Mouse (Mus musculus) limb, embryonic 12.5 days (tissue): ENCODE results near the gene Phactr1. TPM values are rescaled to one million over a fixed set of nuclear protein-coding genes. Genes with fewer than 3 reads are reported as not detected.

Source experiments
- ATAC-seq: fragments of 200-750 bp; cut with Nextera tagmentation; 2 replicates; pipeline ENCODE4 v1.8.0; 2017; ENCODE audit warnings: low read depth, moderate TSS enrichment; ENCODE audit not compliant: insufficient number of reproducible peaks, insufficient read depth, low FRiP score, low TSS enrichment
- H3K27ac ChIP-seq: fragments of 300-500 bp; sonication (generic); 2 replicates; pipeline ENCODE4 v1.5.1; 2016; ENCODE audit warnings: mild to moderate bottlenecking, moderate library complexity
- H3K27me3 ChIP-seq: fragments of 300-500 bp; sonication (generic); 2 replicates; pipeline ENCODE4 v1.6.1; 2016; ENCODE audit warnings: mild to moderate bottlenecking, moderate library complexity
- H3K36me3 ChIP-seq: fragments of 300-500 bp; sonication (generic); 2 replicates; pipeline ENCODE4 v1.6.1; 2016; ENCODE audit warnings: mild to moderate bottlenecking, moderate library complexity
- H3K4me1 ChIP-seq: fragments of 300-500 bp; sonication (generic); replicated peaks from 2 replicates; pipeline ENCODE4 v1.6.1; 2016
- H3K4me2 ChIP-seq: fragments of 300-500 bp; sonication (generic); 2 replicates; pipeline ENCODE4 v1.6.1; 2016; ENCODE audit warnings: mild to moderate bottlenecking, moderate library complexity
- H3K4me3 ChIP-seq: fragments of 300-500 bp; sonication (generic); replicated peaks from 2 replicates; pipeline ENCODE4 v1.5.1; 2016; ENCODE audit warnings: mild to moderate bottlenecking
- H3K9ac ChIP-seq: fragments of 300-500 bp; sonication (generic); replicated peaks from 2 replicates; pipeline ENCODE4 v1.6.1; 2016; ENCODE audit warnings: mild to moderate bottlenecking, moderate library complexity
- H3K9me3 ChIP-seq: fragments of 300-500 bp; sonication (generic); 2 replicates; pipeline ENCODE4 v1.6.1; 2016; ENCODE audit warnings: mild to moderate bottlenecking, moderate library complexity
- WGBS: fragments of 180-500 bp; shearing (Covaris S2); methylation state at CpG from one replicate; pipeline ENCODE4 v1.1.7; 2016; 5-methylcytosine and 5-hydroxymethylcytosine counted together
- polyA plus RNA-seq: library from polyadenylated mRNA; unstranded; fragments of >200 nt; fragmentation: Nextera tagmentation; extraction: Ambion mirVana; gene quantifications from 2 replicates; pipeline ENCODE4 v1.2.1, GENCODE M21; 2016

The Phactr1 gene
- polyA plus RNA-seq, 1 experiment from 2014 or later: 6.8 TPM

DNA sequence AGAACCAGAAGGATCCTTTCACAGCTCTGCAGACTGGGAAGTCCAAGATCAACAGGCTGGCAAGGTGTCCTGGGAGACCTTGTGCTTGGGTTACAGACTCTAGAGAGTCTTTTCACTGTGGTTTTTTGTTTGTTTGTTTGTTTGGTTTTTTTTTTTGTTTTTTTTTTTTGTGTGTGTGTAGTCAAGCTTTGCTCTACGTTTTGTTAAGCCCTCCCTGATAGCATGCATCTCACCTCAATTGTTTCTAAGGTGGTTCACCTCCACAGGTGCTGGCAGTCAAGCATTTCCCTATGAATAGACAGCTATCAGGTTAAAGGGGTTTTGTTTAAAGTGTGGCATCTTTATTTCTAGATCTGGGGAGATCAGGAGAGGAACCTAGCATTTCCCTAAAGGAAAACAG, 191.7 kb downstream of the Phactr1 start:
- Histone ChIP-seq H3K4me2 (no peak overlapping the region), H3K27ac (no peak overlapping the region), H3K27me3 (0 out of 2 replicates have a peak, but pooled peaks cover under 1% of the 10 kb centered on the region), H3K9ac (no peak overlapping the region), H3K4me3 (no peak overlapping the region), H3K36me3 (no peaks in the 10 kb centered on the region), H3K9me3 (no peaks in the 10 kb centered on the region), H3K4me1 (no peaks in the 10 kb centered on the region)
- 30% methylated on average over 1 of the region's 1 CpGs for WGBS
- no peak for ATAC-seq

- H3K27ac ChIP-seq: no peak overlapping the region
- H3K9me3 ChIP-seq: no peaks in the 10 kb centered on the region
- ATAC-seq: no peak
- no peaks in the 10 kb centered on the region for H3K36me3 ChIP-seq
- H3K4me2 ChIP-seq: no peak overlapping the region
- H3K9ac ChIP-seq: no peak overlapping the region
- H3K4me1 ChIP-seq: no peaks in the 10 kb centered on the region
- H3K4me3 ChIP-seq: no peak overlapping the region
- 42% methylated on average over 2 of the region's 2 CpGs for WGBS
- H3K27me3 ChIP-seq: no peaks in the 10 kb centered on the region
These were observed 197.9 kb downstream of the Phactr1 start for GRCm38 (mm10) chr13:42878346-42878745.

DNA sequence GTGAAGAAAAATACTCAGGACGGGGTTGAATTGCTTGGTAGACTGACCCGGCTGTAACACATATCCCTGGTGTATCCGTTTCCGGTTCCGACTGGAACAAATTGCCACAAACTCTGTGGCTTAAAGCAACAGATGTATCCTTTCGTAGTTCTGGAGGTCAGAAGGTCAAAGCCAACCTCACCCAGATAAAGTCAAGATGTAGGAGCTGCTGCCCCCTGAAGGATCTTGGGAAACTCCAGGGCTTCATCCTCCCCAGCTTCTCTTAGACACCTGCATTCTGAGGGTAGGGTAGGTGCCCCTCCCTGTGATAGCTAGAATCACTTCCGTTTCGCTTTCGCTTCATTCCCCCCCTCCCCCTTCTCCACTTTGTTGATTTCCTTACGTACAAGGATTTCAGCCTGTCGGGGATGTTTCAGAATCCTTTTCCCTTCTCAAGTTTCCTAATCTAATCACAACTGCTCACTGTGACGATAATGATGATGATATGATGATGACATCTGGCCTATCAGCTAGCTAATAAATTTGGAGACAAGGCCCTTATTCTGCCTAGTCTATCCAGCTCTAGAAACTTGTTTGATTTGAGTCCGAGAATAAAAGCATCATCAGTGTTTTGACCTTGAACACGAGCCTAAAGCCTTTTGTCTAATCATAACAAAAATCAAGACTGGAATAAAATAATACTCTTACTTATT, 203.8 kb downstream of the Phactr1 start:
- no peak overlapping the region for H3K4me3 ChIP-seq
- H3K9ac ChIP-seq: no peak overlapping the region
- no peaks in the 10 kb centered on the region for H3K36me3 ChIP-seq
- no peak overlapping the region for H3K4me2 ChIP-seq
- WGBS: 67% methylated on average over 14 of the region's 14 CpGs
- no peaks in the 10 kb centered on the region for H3K27me3 ChIP-seq
- no peak for ATAC-seq
- H3K27ac ChIP-seq: no peak overlapping the region
- H3K4me1 ChIP-seq: peaks cover 6% of the 10 kb centered on the region; the same call in 1 of the 2 replicates
- no peaks in the 10 kb centered on the region for H3K9me3 ChIP-seq

DNA sequence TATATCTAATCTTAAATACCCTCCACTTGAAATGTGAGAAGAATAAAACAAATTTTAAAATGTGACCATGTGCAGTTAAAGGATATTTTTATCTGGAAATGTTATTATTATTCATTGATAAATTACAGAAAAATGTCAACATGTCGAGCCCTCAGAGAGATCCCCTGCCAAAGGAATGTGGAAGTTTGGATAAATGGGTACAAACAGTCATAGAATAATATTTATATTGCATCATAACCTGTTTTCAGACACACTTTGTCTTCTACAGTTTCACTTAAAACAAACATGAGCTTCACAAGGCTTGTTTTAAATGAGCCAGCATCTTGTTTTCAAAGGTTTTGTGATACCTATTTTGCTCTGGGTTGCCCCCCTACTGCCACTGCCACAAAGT, 204.3 kb downstream of the Phactr1 start:
- Histone ChIP-seq H3K27me3 (no peaks in the 10 kb centered on the region), H3K9me3 (no peaks in the 10 kb centered on the region), H3K4me3 (no peak overlapping the region), H3K9ac (no peak overlapping the region), H3K4me1 (peaks cover 6% of the 10 kb centered on the region; the same call in 1 of the 2 replicates), H3K27ac (no peak overlapping the region), H3K36me3 (no peaks in the 10 kb centered on the region), H3K4me2 (no peak overlapping the region)
- 78% methylated on average over 1 of the region's 1 CpGs for WGBS
- no peak for ATAC-seq

DNA sequence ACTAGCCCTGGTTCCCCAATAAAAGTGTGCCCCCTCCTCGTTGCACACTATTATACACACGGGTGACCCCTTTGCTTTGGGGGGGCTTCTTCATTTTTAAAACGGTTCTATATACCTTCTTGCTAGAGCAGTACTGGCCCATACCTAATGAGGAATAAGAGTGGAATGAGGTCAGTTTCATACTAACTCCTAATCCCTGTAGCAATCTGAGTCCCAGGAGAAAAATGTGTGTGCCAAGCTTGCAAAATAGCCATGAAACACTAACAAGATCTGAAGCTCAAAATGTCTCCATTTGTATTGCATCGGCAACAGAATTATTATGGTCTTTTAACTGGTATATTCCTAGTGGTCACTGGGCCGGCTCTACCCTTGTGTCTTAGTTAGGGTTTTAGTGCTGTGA, 207.3 kb downstream of the Phactr1 start:
- Histone ChIP-seq H3K4me1 (peaks cover 6% of the 10 kb centered on the region; the same call in 1 of the 2 replicates), H3K4me2 (no peak overlapping the region), H3K27ac (no peak overlapping the region), H3K9ac (no peak overlapping the region), H3K9me3 (no peaks in the 10 kb centered on the region), H3K27me3 (no peaks in the 10 kb centered on the region), H3K4me3 (no peak overlapping the region), H3K36me3 (no peaks in the 10 kb centered on the region)
- no peak for ATAC-seq
- WGBS: 85% methylated on average over 5 of the region's 5 CpGs

DNA sequence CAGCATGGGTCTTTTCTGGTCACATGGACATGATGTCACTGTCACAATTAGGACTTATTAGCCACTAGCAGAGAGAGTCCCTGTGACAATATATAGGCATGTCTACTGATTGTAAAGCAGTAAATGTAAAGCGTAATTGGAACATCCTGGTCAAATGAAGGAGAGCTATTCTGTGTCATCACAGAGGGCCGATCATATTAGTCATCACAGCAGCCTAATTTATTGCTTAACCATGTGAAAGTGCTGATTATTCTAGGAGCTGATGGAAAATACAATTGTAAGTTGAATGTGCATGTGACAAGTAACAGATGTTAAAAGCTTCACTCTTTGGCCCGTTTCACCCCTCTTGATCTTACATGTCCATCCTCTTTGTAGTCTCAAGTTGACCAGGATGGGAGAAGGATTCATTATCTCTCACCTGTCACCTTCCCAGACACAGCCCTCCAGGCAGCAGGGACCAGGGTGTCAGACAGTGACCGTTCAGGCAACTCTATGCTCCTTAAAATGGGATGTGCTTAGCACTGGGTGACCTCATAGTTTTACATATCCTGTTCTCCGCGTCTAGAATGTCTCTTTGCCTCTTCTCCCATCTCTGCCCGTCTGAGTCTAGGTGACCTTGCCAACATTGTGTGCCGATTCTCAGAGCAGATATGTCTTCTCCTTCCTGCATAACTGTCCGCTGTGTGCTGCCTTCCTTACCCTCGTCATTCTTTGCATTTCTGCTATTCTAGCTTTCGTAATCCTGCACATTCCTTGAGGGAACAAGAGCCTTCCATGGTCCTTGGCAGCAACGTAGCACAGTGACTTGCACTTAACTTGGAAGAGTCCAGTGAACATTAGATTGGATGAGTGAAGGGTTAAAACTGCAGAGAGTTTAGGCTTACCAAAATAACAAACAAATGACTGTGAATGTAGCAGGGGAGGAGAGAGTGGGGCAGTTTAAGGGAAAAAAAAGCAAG, 209.4 kb downstream of the Phactr1 start:
- Histone ChIP-seq H3K9ac (no peak overlapping the region), H3K4me2 (no peak overlapping the region), H3K4me1 (no peaks in the 10 kb centered on the region), H3K27me3 (no peaks in the 10 kb centered on the region), H3K27ac (no peak overlapping the region), H3K4me3 (no peak overlapping the region), H3K9me3 (no peaks in the 10 kb centered on the region), H3K36me3 (no peaks in the 10 kb centered on the region)
- 74% methylated on average over 12 of the region's 12 CpGs for WGBS
- no peak for ATAC-seq

DNA sequence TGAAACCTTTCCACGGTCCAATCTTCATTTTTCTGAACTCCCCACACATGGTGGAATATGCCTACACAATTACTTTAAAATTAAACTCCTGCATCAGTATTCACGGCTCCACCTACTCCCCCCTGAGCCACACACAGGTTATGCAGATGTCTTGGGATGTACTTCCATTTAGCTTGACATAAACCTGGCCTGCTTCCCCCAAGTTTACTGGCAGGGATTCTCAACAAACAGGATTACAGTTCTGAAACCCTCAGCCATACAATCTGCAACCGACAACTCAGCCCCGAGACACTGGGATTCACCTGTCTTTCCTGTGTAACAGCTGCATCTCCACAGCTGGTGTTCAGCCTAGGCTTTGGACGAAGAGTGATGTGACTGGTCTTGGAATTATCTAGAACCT, 210.2 kb downstream of the Phactr1 start:
- Histone ChIP-seq H3K9ac (no peak overlapping the region), H3K4me1 (no peaks in the 10 kb centered on the region), H3K4me3 (no peak overlapping the region), H3K36me3 (no peaks in the 10 kb centered on the region), H3K4me2 (no peak overlapping the region), H3K27me3 (no peaks in the 10 kb centered on the region), H3K9me3 (no peaks in the 10 kb centered on the region), H3K27ac (no peak overlapping the region)
- 78% methylated on average over 5 of the region's 5 CpGs for WGBS
- no peak for ATAC-seq

- Histone ChIP-seq H3K4me3 (no peak overlapping the region), H3K27ac (no peak overlapping the region), H3K4me1 (no peaks in the 10 kb centered on the region), H3K4me2 (no peak overlapping the region), H3K9me3 (no peaks in the 10 kb centered on the region), H3K36me3 (no peaks in the 10 kb centered on the region), H3K9ac (no peak overlapping the region), H3K27me3 (no peaks in the 10 kb centered on the region)
- no peak for ATAC-seq
- 94% methylated on average over 10 of the region's 10 CpGs for WGBS
These were observed 213.6 kb downstream of the Phactr1 start for GRCm38 (mm10) chr13:42894016-42894415.

DNA sequence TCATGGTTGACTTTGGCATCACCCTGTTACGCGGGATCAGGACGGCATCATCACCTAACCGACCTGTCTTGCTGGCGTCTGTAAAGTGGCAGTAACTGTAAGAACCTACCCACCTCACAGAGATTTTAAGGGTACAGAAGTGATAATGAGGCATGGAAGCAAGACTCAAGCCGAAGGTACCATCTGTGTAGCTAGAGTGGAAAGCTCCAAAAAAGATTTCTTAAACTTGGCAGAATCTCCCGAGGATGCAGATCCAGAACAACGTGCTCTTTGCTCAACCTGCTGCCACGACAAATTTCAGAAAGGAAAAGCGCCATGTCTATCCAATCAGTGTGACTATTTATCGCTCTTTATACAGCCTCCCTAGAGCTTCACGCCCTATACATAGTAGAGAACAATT, 214.2 kb downstream of the Phactr1 start:
- H3K36me3 ChIP-seq: no peaks in the 10 kb centered on the region
- no peak overlapping the region for H3K9ac ChIP-seq
- H3K4me1 ChIP-seq: no peaks in the 10 kb centered on the region
- H3K27ac ChIP-seq: no peak overlapping the region
- no peak for ATAC-seq
- H3K9me3 ChIP-seq: no peaks in the 10 kb centered on the region
- no peak overlapping the region for H3K4me2 ChIP-seq
- H3K4me3 ChIP-seq: no peak overlapping the region
- 93% methylated on average over 12 of the region's 12 CpGs for WGBS
- no peaks in the 10 kb centered on the region for H3K27me3 ChIP-seq

DNA sequence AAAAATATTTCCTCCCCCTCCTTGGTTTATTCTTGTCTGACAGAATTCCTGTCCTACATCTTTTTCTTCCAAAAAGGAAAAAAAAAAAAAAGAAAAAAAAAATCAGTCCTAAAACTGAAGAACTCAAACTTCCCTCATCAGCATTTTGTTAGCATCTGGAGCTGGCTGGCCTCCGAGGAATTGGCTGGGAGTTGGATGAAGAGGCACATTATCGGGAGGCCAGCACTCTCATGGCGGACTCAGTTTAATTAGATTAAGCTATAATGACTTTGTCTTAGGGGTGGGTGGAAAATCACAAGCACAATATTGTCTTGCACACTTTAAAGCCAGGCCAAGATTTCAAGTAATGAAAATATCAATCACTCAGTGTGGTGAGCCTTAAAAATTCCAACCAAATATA, 215.6 kb downstream of the Phactr1 start:
- Histone ChIP-seq H3K27me3 (no peaks in the 10 kb centered on the region), H3K36me3 (no peaks in the 10 kb centered on the region), H3K4me1 (no peaks in the 10 kb centered on the region), H3K4me2 (no peak overlapping the region), H3K4me3 (no peak overlapping the region), H3K9ac (no peak overlapping the region), H3K27ac (no peak overlapping the region), H3K9me3 (no peaks in the 10 kb centered on the region)
- 63% methylated on average over 3 of the region's 3 CpGs for WGBS
- ATAC-seq: no peak

DNA sequence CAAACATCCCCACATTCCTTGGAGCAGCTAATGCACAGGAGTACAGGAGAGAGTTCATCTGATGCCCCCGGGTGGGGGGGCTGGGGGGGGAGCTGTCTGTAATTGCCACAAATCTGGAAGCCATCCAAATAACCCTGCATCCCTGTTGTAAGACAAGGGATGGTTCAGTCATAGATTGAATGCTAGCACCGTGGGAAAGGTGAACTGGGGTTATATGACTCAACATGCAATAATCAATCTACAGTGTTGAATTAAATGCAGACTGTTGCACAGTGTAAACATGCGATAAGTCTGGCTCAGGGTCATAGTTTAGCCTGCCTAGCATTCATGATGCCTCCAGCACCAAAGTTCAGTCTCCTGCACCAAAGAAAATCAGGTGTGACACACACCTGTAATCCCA, 219.2 kb downstream of the Phactr1 start:
- Histone ChIP-seq H3K4me1 (no peaks in the 10 kb centered on the region), H3K4me2 (no peak overlapping the region), H3K27me3 (no peaks in the 10 kb centered on the region), H3K27ac (no peak overlapping the region), H3K9ac (no peak overlapping the region), H3K9me3 (no peaks in the 10 kb centered on the region), H3K4me3 (no peak overlapping the region), H3K36me3 (no peaks in the 10 kb centered on the region)
- 74% methylated on average over 3 of the region's 3 CpGs for WGBS
- no peak for ATAC-seq
